Mouse (Mus musculus) gastrocnemius, postnatal 10 days (tissue): Measurements from ENCODE around the gene Tbc1d22a. TPM values are rescaled to one million over a fixed set of nuclear protein-coding genes. Genes with fewer than 3 reads are reported as not detected.

Experiments used
- DNase-seq: peaks from one replicate; pipeline ENCODE4 v3.0.0; 2021; ENCODE audit warnings: mixed read lengths
- total RNA-seq, 2 experiments: library from RNA; stranded (reverse); gene quantifications; 2 replicates each; pipeline ENCODE4 v1.2.3; 2021

Gene Tbc1d22a
- total RNA-seq, 2 experiments from 2014 or later: 12.2 to 15.3 TPM

DNA sequence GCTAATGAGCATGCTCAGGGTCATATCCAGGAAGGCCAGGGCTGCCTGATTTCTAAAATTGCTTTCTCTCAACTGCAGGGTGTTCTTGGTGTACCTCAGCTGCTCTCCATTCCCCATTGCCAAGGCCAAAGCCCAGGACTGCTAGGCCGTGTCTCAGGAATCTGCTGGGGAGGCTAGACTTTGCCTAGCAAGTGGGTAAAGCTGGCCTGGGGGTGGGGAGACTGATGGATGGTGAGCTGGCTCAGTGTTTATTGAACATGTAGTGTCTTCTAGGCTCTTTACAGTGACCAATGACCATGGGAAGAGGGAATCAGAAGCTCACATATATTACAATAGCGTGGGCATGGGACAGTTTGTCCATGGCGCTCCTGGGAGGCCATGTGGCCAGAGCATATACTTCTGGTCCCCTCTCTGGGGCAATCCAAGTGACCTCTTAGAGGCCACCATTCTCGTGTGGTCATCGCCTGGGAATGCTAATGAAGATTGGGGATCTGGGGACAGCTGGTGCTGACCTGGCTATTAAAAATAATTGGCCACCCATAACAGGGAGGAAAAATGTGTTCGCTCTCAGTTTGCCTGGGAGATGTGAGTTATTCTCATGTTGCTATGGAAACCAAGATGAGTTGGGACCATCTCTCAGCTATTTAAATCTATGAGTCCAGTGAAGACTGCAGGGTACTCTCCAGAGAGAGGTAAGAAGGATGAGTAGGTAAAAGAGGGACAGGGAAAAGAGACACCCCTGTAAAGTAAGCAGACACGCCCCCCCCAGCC, 294.3 kb downstream of the Tbc1d22a start:
- DNase-seq: no peak

DNA sequence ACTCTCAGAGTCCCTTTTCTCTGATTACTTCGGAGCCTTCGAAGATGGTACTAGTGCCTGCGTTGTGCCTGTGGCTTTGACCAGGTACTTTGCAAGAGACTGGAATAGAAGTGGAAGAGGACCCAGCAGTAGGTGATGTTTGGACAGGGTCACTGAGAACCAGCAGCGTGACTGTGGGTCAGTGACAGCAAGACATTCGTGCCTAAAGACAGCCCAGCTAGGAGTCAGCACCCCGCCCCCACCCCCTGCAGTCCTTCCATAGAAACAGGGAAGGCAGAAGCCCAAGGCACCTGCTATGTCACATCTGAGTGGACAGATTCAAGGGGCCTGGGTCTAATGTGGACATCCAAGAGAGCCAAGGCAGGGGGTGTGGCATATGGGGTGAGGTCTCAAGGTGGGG, 295.3 kb downstream of the Tbc1d22a start:
- no peak for DNase-seq

DNA sequence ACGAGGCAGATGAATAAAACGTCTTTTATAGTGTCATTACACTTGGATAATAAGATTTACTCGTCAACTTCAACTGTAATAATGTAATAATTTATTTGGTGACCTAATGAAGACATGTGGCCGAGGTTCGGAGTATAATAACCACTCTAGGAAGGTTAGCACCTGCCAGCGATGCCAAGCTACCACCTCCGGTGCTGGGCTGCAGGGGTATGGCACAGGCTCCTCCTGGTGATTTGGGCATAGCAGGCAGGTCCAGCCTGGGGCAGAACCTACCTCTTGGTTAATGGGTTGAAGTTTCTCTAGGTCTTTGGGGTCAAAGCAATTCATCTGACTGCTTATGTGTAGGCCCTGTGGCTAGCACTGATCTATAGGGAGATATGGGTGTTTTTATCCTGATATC, 296.9 kb downstream of the Tbc1d22a start:
- no peak for DNase-seq

DNA sequence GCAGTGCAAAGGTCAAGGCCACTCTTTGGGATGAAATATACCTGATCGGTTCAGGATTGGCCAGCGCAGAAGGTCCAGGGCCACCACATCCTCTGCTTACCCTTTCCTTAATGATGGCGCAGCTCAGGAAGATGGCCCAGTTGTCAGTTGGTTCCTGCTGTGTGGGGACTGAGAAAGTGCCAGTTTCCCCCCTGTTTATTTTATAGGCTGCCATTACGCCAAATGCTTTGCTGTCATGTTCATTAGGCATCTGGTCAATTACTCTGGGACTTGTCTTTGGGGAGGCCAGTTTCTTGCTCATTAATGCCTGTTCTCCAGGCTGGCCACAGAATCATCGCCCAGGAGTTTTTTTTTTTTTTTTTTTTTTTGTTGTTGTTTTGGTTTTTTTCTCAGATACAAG, 299.1 kb downstream of the Tbc1d22a start:
- DNase-seq: no peak

DNA sequence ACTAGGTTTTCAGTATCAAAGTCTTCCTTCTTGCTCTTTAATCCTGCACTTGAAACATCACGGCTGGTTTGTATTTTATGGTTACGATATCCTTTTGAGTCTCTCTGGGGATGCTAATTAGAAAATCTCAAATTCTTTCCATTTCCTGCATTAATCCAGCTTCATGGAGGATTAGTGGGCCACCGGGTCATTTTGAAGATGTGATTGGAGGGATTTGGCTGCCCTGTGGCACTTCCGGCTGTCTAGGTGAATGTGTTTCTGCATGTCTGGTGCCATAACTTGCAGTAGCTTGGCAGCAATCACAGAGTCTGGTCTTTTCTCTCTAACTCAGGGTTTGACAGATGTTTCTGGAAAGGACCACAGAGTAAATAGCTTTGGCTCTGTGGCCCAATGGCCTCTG, 305.9 kb downstream of the Tbc1d22a start:
- DNase-seq: no peak

DNA sequence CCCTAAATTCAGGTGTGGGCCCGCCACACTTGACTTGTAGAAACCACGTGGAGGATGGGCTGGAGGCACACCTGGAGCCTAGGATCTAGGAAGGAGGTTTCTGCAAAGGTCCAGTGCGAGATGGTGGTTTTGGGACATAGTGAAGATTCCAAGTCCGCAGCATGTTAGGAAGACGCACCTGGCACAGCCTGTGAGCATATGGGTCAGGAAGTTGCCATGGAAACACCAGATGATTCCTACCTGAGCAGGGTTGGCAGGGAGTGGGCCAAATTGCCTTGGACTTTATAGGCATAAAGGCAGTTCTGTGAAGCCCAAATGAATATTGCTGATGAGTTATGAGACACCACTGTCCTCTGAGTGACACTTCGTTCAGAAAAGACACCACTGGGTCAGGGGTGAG, 321.1 kb downstream of the Tbc1d22a start:
- no peak for DNase-seq

DNA sequence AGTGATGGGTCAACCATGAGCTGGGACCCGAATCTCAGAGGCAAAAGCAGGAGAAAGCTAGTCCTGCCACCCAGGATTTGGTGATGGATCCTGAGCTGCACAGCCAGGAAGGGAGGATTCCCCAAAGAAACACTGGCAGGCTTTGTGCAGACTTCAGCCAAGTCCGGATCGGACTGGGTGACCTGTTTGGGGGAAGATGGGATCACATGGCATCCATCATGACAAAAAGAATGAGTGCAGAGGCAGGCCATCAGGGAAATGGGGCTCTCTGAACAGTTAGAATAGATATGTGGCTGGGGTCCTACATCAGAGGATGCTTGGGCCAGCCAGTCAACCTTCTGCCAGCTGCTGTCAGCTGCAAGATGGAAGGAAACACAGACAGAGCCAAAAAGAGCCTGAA, 328.1 kb downstream of the Tbc1d22a start:
- no peak for DNase-seq

DNA sequence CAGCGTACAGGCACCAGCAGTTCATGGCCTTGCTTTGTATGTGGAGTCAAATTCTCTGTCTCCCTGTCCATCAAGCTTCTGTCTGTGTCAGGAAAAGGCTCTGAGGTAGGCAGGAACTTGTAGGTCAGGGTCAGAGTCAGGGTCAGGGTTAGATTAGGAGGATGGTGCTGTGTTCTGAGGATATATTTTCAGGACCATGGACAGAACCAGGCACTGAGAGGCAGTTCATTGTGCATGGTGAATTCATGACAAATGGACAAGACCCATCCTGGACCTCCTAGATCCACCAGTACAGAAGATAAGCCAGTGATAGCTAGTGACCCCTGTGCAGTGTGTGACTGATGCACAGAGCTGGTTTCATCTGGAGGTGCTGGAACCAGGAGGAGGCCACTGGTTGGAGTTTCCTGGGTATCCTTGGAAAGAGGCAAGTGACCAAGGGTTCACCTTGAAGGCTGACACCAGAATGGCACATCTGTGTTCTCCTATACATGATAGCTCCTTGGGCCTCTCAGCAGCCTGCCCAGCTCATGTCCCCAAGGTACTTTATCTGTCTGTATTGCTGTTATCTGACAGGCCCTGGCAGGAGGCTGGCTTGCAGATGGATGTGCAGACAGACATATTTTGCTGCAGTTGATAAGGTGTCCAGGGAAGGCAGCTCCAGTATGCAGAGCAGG, 330.0 kb downstream of the Tbc1d22a start:
- DNase-seq: no peak

Other genes with a start within 250 kb of the Tbc1d22a start
- gene Celsr1, start 180.7 kb upstream of the Tbc1d22a start, total RNA-seq: under 1 TPM; 0.73 to 0.88 TPM
- 10 to 100 TPM; 11.4 to 11.5 TPM for gene Gramd4, start 156.8 kb upstream of the Tbc1d22a start, total RNA-seq
- 1 to 10 TPM; 8.0 to 9.5 TPM for gene Cerk, start 28.3 kb upstream of the Tbc1d22a start, total RNA-seq